In genomic region chr5:137569665-137570064, GRCm38 (mm10) we compare ENCODE assay signal across 8 mouse cellular contexts. TPM values are rescaled to one million over a fixed set of nuclear protein-coding genes. Genes with fewer than 3 reads are reported as not detected.
DNase-seq lines count a peak whose midpoint lies in the region; ATAC-seq and TF ChIP-seq lines count a peak whose summit lies in the region.
"Had no signal": no experiment of that assay in that cellular context is flagged by ENCODE, and none has a peak within 500 bp of the region (broad histone marks: within the 10 kb centered on the region; RNA-seq: fewer than 3 reads in every experiment).

Gene Tfr2, plus strand, starts transcription at chr5:137569840.

- peaks cover 69% of the 10 kb centered on the region for H3K4me1 ChIP-seq in liver, embryonic 12.5 days
- H3K4me1 ChIP-seq in small intestine, adult 2 months (ENCODE audit: control insufficient read depth, insufficient read depth, insufficient read length, low read length) = peaks cover 3% of the 10 kb centered on the region

- peak; percentile 65 for ATAC-seq in inflammation-experienced regulatory T-cells, adult 6 months
- peak; percentile 81 for ATAC-seq in liver, embryonic 12.5 days

- peak; percentile 92 for DNase-seq in 416B (ENCODE audit: low read depth)
- DNase-seq in CD4-positive helper T cell, adult 2 months (ENCODE audit: low read depth, low spot score) = peak; percentile 65
- DNase-seq in embryo, embryonic 11 days = peak; percentile 35
- DNase-seq in cerebellum, postnatal 4 days (ENCODE audit: low spot score in 2 of 2) = no peak

- peak within 1 kb of the TSS; percentile 94 for H3K27ac ChIP-seq in liver, embryonic 12.5 days
- H3K27ac ChIP-seq in small intestine, adult 2 months (ENCODE audit: insufficient read depth, low read depth, low read length) = no peak within 1 kb of the TSS
- H3K27ac ChIP-seq: limb, embryonic 15.5 days had no signal

- TF ChIP-seq POLR2A in small intestine, adult 2 months (IDR thresholded peaks at IDR 0.05; ENCODE audit: low read depth, low read length) = no peak

- H3K27me3 ChIP-seq in liver, embryonic 12.5 days (replicated peaks) = peaks cover 24% of the 10 kb centered on the region; the same call in 1 of the 2 replicates
- H3K27me3 ChIP-seq in small intestine, adult 2 months (ENCODE audit: control insufficient read depth, insufficient read depth, low read length) = no peaks in the 10 kb centered on the region

- no peaks in the 10 kb centered on the region; the same call in 1 of the 2 replicates for H3K9me3 ChIP-seq in liver, embryonic 12.5 days (replicated peaks)
- H3K9me3 ChIP-seq: limb, embryonic 15.5 days had no signal

- H3K36me3 ChIP-seq in liver, embryonic 12.5 days = peaks cover 16% of the 10 kb centered on the region
- H3K36me3 ChIP-seq in small intestine, adult 2 months (ENCODE audit: control insufficient read depth, insufficient read depth, low read length) = no peaks in the 10 kb centered on the region
- H3K36me3 ChIP-seq: limb, embryonic 15.5 days had no signal

- H3K9ac ChIP-seq in liver, embryonic 12.5 days = peak within 1 kb of the TSS; percentile 78
- H3K9ac ChIP-seq: limb, embryonic 15.5 days had no signal

- peak within 1 kb of the TSS; percentile 68 for H3K4me3 ChIP-seq in liver, embryonic 12.5 days
- H3K4me3 ChIP-seq in small intestine, adult 2 months (ENCODE audit: low read depth, low read length) = peak within 1 kb of the TSS; percentile 16; the same call in 1 of the 2 replicates
- H3K4me3 ChIP-seq: limb, embryonic 15.5 days had no signal

- H3K4me2 ChIP-seq in liver, embryonic 12.5 days = peak within 1 kb of the TSS; percentile 92
- H3K4me2 ChIP-seq: limb, embryonic 15.5 days had no signal

- 5% methylated on average over 9 of the region's 9 CpGs for WGBS in liver, embryonic 12.5 days (ENCODE audit: insufficient replicate concordance)
- WGBS in small intestine, adult 2 months = 7% methylated on average over 9 of the region's 9 CpGs

- no peak for TF ChIP-seq CTCF in small intestine, adult 2 months (IDR thresholded peaks at IDR 0.05; ENCODE audit: extremely low read depth, insufficient read length, insufficient replicate concordance, low read depth, low read length)

RNA-seq across cellular contexts. Expression of gene Tfr2, which starts in this region (rescaled TPM):
- polyA plus RNA-seq in inflammation-experienced regulatory T-cells, adult 6 months (2017; shearing (Covaris generic)) = 1 to 10 TPM in 2 of 3 experiments, not detected in 1; 1.3 to 1.9 TPM
- polyA plus RNA-seq in liver, embryonic 12.5 days (2016; fragmentation: Nextera tagmentation; extraction: Ambion mirVana) = 51.0 and 53.9 TPM in 2 replicates
- 0.20 and 0.52 TPM in 2 replicates for polyA plus RNA-seq in small intestine, adult 2 months (2012; rRNA removed)

Comparison
In these comparisons a context has a peak if more than half of its experiments do, and no peak if none do; other contexts are left out.
1. RNA of gene Tfr2 (polyA plus RNA-seq): 51.0 to 53.9 TPM in liver, embryonic 12.5 days; 1.3 to 1.9 TPM in inflammation-experienced regulatory T-cells, adult 6 months and 0.20 to 0.52 TPM in small intestine, adult 2 months; every median in the first group is over 10 times any median in the second.
2. DNase-seq: peak in 416B (single experiment), CD4-positive helper T cell, adult 2 months (single experiment) and embryo, embryonic 11 days (single experiment); none in cerebellum, postnatal 4 days (0 of 2).